Mouse (Mus musculus): ENCODE results near the gene Zfp37. TPM values are rescaled to one million over a fixed set of nuclear protein-coding genes. Genes with fewer than 3 reads are reported as not detected.

The Zfp37 gene
- total RNA-seq (2023): not detected

GRCm38 (mm10) chr4:62230769-62231168 lies at the start of gene Zfp37:
Gene Zfp37, minus strand, starts transcription at chr4:62231047.

GRCm38 (mm10) chr4:62262276-62262675 lies 31.4 kb upstream of the Zfp37 start, which contains the start of gene Slc31a2:
Gene Slc31a2, plus strand, starts transcription at chr4:62262562.

GRCm38 (mm10) chr4:62150811-62151210 lies 80.0 kb downstream of the Zfp37 start, which contains the start of gene Mup21:
Gene Mup21, minus strand, starts transcription at chr4:62150863.

Other genes starting within 250 kb of the Zfp37 start
- gene Mup20, start 176.9 kb downstream of the Zfp37 start, total RNA-seq (2023): not detected
- gene Mup3, start 143.7 kb downstream of the Zfp37 start, total RNA-seq (2023): not detected
- gene Mup21, start 80.2 kb downstream of the Zfp37 start, total RNA-seq (2023): not detected
- 4.0 TPM for gene Slc31a2, start 31.5 kb upstream of the Zfp37 start, total RNA-seq (2023)
- gene Fkbp15, start 129.5 kb upstream of the Zfp37 start, total RNA-seq (2023): 76.0 TPM
- gene Slc31a1, start 129.7 kb upstream of the Zfp37 start, total RNA-seq (2023): 9.2 TPM
- gene Cdc26, start 177.6 kb upstream of the Zfp37 start, total RNA-seq (2023): 41.9 TPM
- 21.8 TPM for gene Prpf4, start 177.8 kb upstream of the Zfp37 start, total RNA-seq (2023)
- gene Rnf183, start 204.2 kb upstream of the Zfp37 start, total RNA-seq (2023): not detected
- not detected for gene Wdr31, start 239.8 kb upstream of the Zfp37 start, total RNA-seq (2023)
- gene Bspry, start 249.0 kb upstream of the Zfp37 start, total RNA-seq (2023): 0.95 TPM

Measured in CD4-positive naive resting alpha-beta T cell, adult 57 days (primary cell).